Mouse (Mus musculus) E14TG2a.4 (cell line): ENCODE data around the gene Dmpk.

Experiments
- CTCF ChIP-seq: conservative IDR thresholded peaks from 2 replicates; pipeline ENCODE4 v1.5.1; 2014; ENCODE audit warnings: low read length
- NANOG ChIP-seq: IDR thresholded peaks from 2 replicates; pipeline ENCODE4 v1.6.1; 2014; ENCODE audit warnings: borderline replicate concordance, low read length, mixed read lengths
- POU5F1 ChIP-seq: IDR thresholded peaks from 2 replicates; pipeline ENCODE4 v1.6.1; 2014; ENCODE audit warnings: low read length, borderline replicate concordance

- TF ChIP-seq CTCF (no peak), NANOG (no peak), POU5F1 (no peak)
These were observed 12.1 kb downstream of the Dmpk start for GRCm38 (mm10) chr7:19095751-19096110.
